Mouse (Mus musculus) monocyte, adult 59 days (primary cell): ENCODE results near the gene Gm3558. TPM values are rescaled to one million over a fixed set of nuclear protein-coding genes. Genes with fewer than 3 reads are reported as not detected.

ENCODE experiments used
- total RNA-seq, 2 experiments: library from RNA; stranded (reverse); gene quantifications; one replicate each; pipeline ENCODE4 v1.2.4; 2023

Gm3558 gene
- not detected for total RNA-seq

DNA sequence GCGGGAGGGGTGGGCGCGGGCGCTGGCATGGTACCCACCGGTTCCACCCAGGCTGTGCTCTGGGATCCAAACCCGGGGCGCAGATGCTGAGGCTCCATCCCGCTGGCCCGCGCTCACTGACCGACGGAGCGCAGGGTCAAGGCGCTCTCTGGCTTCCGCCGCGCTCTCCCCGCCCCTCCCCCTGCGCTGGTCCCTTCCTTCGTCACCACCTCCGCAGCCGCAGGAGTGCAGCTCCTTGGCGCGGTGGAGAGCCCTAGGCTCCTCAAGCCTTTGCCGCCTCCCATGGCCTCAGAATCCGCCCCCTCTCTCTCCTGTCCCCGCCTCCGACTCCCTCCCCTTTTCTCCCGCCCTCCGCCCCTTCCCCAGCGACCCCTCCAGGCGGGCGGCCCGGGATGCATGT, at the start of gene Gm3558:
TSS of gene Gm3558 (minus strand) at position 185 of the 400 bp plus-strand sequence.

DNA sequence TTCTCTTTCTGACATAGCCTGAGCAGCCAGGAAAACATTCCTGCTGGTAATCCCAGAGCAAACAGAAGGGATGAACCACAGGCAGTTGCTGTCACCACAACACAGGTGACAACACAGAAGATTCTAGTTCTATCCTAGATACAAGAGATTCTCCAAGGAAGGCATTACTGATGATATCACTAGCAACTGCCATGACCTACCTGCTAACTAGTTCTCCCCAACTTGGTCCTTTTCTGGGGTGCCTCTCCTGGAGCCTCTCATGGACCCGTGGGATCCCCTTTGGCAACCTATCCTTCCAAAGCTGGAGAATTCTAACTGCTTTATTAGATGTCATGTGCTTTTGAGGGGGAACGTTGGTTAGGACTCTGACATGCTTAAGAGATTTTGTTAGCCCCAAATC, 27.1 kb upstream of the Gm3558 start, which contains the start of gene Gm10338:
TSS of gene Gm10338 (minus strand) at position 101 of the 400 bp plus-strand sequence.

Other genes starting within 250 kb of the Gm3558 start
- not detected for gene Gm5797, start 236.2 kb downstream of the Gm3558 start, total RNA-seq
- gene Gm8374, start 203.4 kb downstream of the Gm3558 start, total RNA-seq: not detected
- gene Gm3755, start 117.6 kb downstream of the Gm3558 start, total RNA-seq: not detected
- gene Gm3752, start 84.8 kb downstream of the Gm3558 start, total RNA-seq: not detected
- gene Gm10338, start 27.0 kb upstream of the Gm3558 start, total RNA-seq: not detected
- not detected for gene Gm10128, start 75.4 kb upstream of the Gm3558 start, total RNA-seq
- not detected for gene Gm26661, start 223.0 kb upstream of the Gm3558 start, total RNA-seq
- gene Flnb, start 249.4 kb upstream of the Gm3558 start, total RNA-seq: 10 to 100 TPM; 22.0 to 22.7 TPM